Mouse (Mus musculus): ENCODE data around the gene Gm28539.
"Not testable (repeated sequence)": the region's sequence is repeated elsewhere in the genome, so short reads cannot be mapped to it uniquely, and the experiment has no call there.

The Gm28539 gene

GRCm38 (mm10) chr16:18858551-18858950 lies 22.2 kb downstream of the Gm28539 start:
- DNase-seq (ENCODE audit: low spot score) = no peak

GRCm38 (mm10) chr16:18860186-18860585 lies 23.8 kb downstream of the Gm28539 start:
- no peak for DNase-seq (ENCODE audit: low spot score)

GRCm38 (mm10) chr16:18870495-18870894 lies 34.1 kb downstream of the Gm28539 start:
- DNase-seq (ENCODE audit: low spot score) = not testable (repeated sequence)

GRCm38 (mm10) chr16:18876091-18876441 lies 39.7 kb downstream of the Gm28539 start:
- DNase-seq (ENCODE audit: low spot score) = no peak

- DNase-seq (ENCODE audit: low spot score) = peak; percentile 92
Measured at GRCm38 (mm10) chr16:18876442-18877308, 40.3 kb downstream of the Gm28539 start, which contains the start of the genes Mrpl40 and Hira. Mrpl40 (minus strand) TSS chr16:18876862. Hira (plus strand) TSS chr16:18877037.

- DNase-seq (ENCODE audit: low spot score) = peak; percentile 21
Measured at GRCm38 (mm10) chr16:18877386-18878090, 41.2 kb downstream of the Gm28539 start.

- DNase-seq (ENCODE audit: low spot score) = no peak
Measured at GRCm38 (mm10) chr16:18878091-18878720, 41.8 kb downstream of the Gm28539 start.

- DNase-seq (ENCODE audit: low spot score) = no peak
Measured at GRCm38 (mm10) chr16:18884044-18884443, 47.7 kb downstream of the Gm28539 start.

GRCm38 (mm10) chr16:18893840-18894372 lies 57.5 kb downstream of the Gm28539 start:
- no peak for DNase-seq (ENCODE audit: low spot score)

- DNase-seq (ENCODE audit: low spot score) = no peak
Measured at GRCm38 (mm10) chr16:18895249-18895648, 58.9 kb downstream of the Gm28539 start.

- no peak for DNase-seq (ENCODE audit: low spot score)
Measured at GRCm38 (mm10) chr16:18896429-18896828, 60.0 kb downstream of the Gm28539 start.

- DNase-seq (ENCODE audit: low spot score) = no peak
Measured at GRCm38 (mm10) chr16:18905648-18906047, 69.3 kb downstream of the Gm28539 start.

GRCm38 (mm10) chr16:18916064-18916463 lies 79.7 kb downstream of the Gm28539 start:
- DNase-seq (ENCODE audit: low spot score) = no peak

- DNase-seq (ENCODE audit: low spot score) = no peak
Measured at GRCm38 (mm10) chr16:18921771-18922170, 85.4 kb downstream of the Gm28539 start.

- no peak for DNase-seq (ENCODE audit: low spot score)
Measured at GRCm38 (mm10) chr16:18927963-18928362, 91.6 kb downstream of the Gm28539 start.

GRCm38 (mm10) chr16:18938321-18939082 lies 102.1 kb downstream of the Gm28539 start:
- DNase-seq (ENCODE audit: low spot score) = no peak

GRCm38 (mm10) chr16:18943906-18944305 lies 107.5 kb downstream of the Gm28539 start:
- DNase-seq (ENCODE audit: low spot score) = no peak

- no peak for DNase-seq (ENCODE audit: low spot score)
Measured at GRCm38 (mm10) chr16:18948941-18949340, 112.6 kb downstream of the Gm28539 start.

- no peak for DNase-seq (ENCODE audit: low spot score)
Measured at GRCm38 (mm10) chr16:18950351-18950750, 114.0 kb downstream of the Gm28539 start.

GRCm38 (mm10) chr16:18952813-18953212 lies 116.4 kb downstream of the Gm28539 start:
- no peak for DNase-seq (ENCODE audit: low spot score)

- no peak for DNase-seq (ENCODE audit: low spot score)
Measured at GRCm38 (mm10) chr16:18955070-18955469, 118.7 kb downstream of the Gm28539 start.

GRCm38 (mm10) chr16:18963486-18963885 lies 127.1 kb downstream of the Gm28539 start:
- DNase-seq (ENCODE audit: low spot score) = no peak
